Mouse (Mus musculus): Measurements from ENCODE around the gene Eif4b. TPM values are rescaled to one million over a fixed set of nuclear protein-coding genes. Genes with fewer than 3 reads are reported as not detected.
A peak's percentile ranks its signal among the peaks of the same experiment; 100 is the strongest.

The Eif4b gene
- polyA plus RNA-seq, 1 experiment from 2014 or later: 77.6 TPM

GRCm38 (mm10) chr15:102103947-102104555, 30.5 kb downstream of the Eif4b start:
- peaks cover 18% of the 10 kb centered on the region for H3K27me3 ChIP-seq (ENCODE audit: control insufficient read depth, insufficient read depth, low read length)
- H3K36me3 ChIP-seq (ENCODE audit: control insufficient read depth, insufficient read depth, low read length): no peaks in the 10 kb centered on the region
- no peaks in the 10 kb centered on the region for H3K9me3 ChIP-seq (ENCODE audit: control insufficient read depth, low read length)
- H3K4me1 ChIP-seq (ENCODE audit: control insufficient read depth, insufficient read depth, low read length): peaks cover 11% of the 10 kb centered on the region
- H3K4me3 ChIP-seq (ENCODE audit: low read depth, low read length): no peak overlapping the region; the same call in 1 of the 2 replicates
- no peak for ATAC-seq (ENCODE audit: low read depth)
- H3K27ac ChIP-seq (ENCODE audit: low read depth, low read length): no peak overlapping the region
- H3K4me2 ChIP-seq (ENCODE audit: low read depth, low read length): peak overlapping the region; percentile 27
- H3K9ac ChIP-seq (replicated peaks; ENCODE audit: low read depth, low read length): no peak overlapping the region
- 26% methylated on average over 12 of the region's 12 CpGs for WGBS

GRCm38 (mm10) chr15:102105360-102105759, 31.8 kb downstream of the Eif4b start:
- ATAC-seq (ENCODE audit: low read depth): no peak
- 48% methylated on average over 5 of the region's 5 CpGs for WGBS
- peak overlapping the region; percentile 1; the same call in 1 of the 2 replicates for H3K4me2 ChIP-seq (ENCODE audit: low read depth, low read length)
- no peaks in the 10 kb centered on the region for H3K9me3 ChIP-seq (ENCODE audit: control insufficient read depth, low read length)
- no peak overlapping the region for H3K27ac ChIP-seq (ENCODE audit: low read depth, low read length)
- H3K27me3 ChIP-seq (ENCODE audit: control insufficient read depth, insufficient read depth, low read length): peaks cover 18% of the 10 kb centered on the region
- H3K9ac ChIP-seq (replicated peaks; ENCODE audit: low read depth, low read length): no peak overlapping the region
- no peaks in the 10 kb centered on the region for H3K36me3 ChIP-seq (ENCODE audit: control insufficient read depth, insufficient read depth, low read length)
- H3K4me1 ChIP-seq (ENCODE audit: control insufficient read depth, insufficient read depth, low read length): peaks cover 5% of the 10 kb centered on the region; the same call in 1 of the 2 replicates
- H3K4me3 ChIP-seq (ENCODE audit: low read depth, low read length): no peak overlapping the region

- no peaks in the 10 kb centered on the region for H3K36me3 ChIP-seq (ENCODE audit: control insufficient read depth, insufficient read depth, low read length)
- no peak overlapping the region for H3K9ac ChIP-seq (replicated peaks; ENCODE audit: low read depth, low read length)
- H3K27me3 ChIP-seq (ENCODE audit: control insufficient read depth, insufficient read depth, low read length): peaks cover 18% of the 10 kb centered on the region
- peaks cover 3% of the 10 kb centered on the region; the same call in 1 of the 2 replicates for H3K4me1 ChIP-seq (ENCODE audit: control insufficient read depth, insufficient read depth, low read length)
- H3K27ac ChIP-seq (ENCODE audit: low read depth, low read length): no peak overlapping the region
- WGBS: 29% methylated on average over 18 of the region's 18 CpGs
- no peaks in the 10 kb centered on the region for H3K9me3 ChIP-seq (ENCODE audit: control insufficient read depth, low read length)
- no peak overlapping the region; the same call in 1 of the 2 replicates for H3K4me3 ChIP-seq (ENCODE audit: low read depth, low read length)
- ATAC-seq (ENCODE audit: low read depth): no peak
- H3K4me2 ChIP-seq (ENCODE audit: low read depth, low read length): peak overlapping the region; percentile 41
Observed at GRCm38 (mm10) chr15:102105764-102106730, 32.5 kb downstream of the Eif4b start.

- Histone ChIP-seq H3K4me1 (ENCODE audit: control insufficient read depth, insufficient read depth, low read length) (no peaks in the 10 kb centered on the region; the same call in 1 of the 2 replicates), H3K4me3 (ENCODE audit: low read depth, low read length) (peak overlapping the region; percentile 24), H3K27me3 (ENCODE audit: control insufficient read depth, insufficient read depth, low read length) (peaks cover 18% of the 10 kb centered on the region), H3K27ac (ENCODE audit: low read depth, low read length) (no peak overlapping the region), H3K9ac (replicated peaks; ENCODE audit: low read depth, low read length) (peak overlapping the region; percentile 12; the same call in 1 of the 2 replicates), H3K4me2 (ENCODE audit: low read depth, low read length) (peak overlapping the region; percentile 41), H3K36me3 (ENCODE audit: control insufficient read depth, insufficient read depth, low read length) (no peaks in the 10 kb centered on the region), H3K9me3 (ENCODE audit: control insufficient read depth, low read length) (no peaks in the 10 kb centered on the region)
- 6% methylated on average over 38 of the region's 38 CpGs for WGBS
- 0 out of 2 replicates have a peak, but pooled peaks have one; percentile 12 for ATAC-seq (ENCODE audit: low read depth)
Observed at GRCm38 (mm10) chr15:102106754-102107456, 33.3 kb downstream of the Eif4b start.

- no peak overlapping the region; the same call in 1 of the 2 replicates for H3K4me3 ChIP-seq (ENCODE audit: low read depth, low read length)
- H3K9ac ChIP-seq (replicated peaks; ENCODE audit: low read depth, low read length): no peak overlapping the region
- 36% methylated on average over 13 of the region's 13 CpGs for WGBS
- no peaks in the 10 kb centered on the region for H3K36me3 ChIP-seq (ENCODE audit: control insufficient read depth, insufficient read depth, low read length)
- no peaks in the 10 kb centered on the region for H3K9me3 ChIP-seq (ENCODE audit: control insufficient read depth, low read length)
- H3K27me3 ChIP-seq (ENCODE audit: control insufficient read depth, insufficient read depth, low read length): peaks cover 18% of the 10 kb centered on the region
- no peak overlapping the region for H3K27ac ChIP-seq (ENCODE audit: low read depth, low read length)
- H3K4me2 ChIP-seq (ENCODE audit: low read depth, low read length): no peak overlapping the region
- ATAC-seq (ENCODE audit: low read depth): no peak
- H3K4me1 ChIP-seq (ENCODE audit: control insufficient read depth, insufficient read depth, low read length): no peaks in the 10 kb centered on the region
Observed at GRCm38 (mm10) chr15:102107689-102108573, 34.4 kb downstream of the Eif4b start.

GRCm38 (mm10) chr15:102108651-102109525, 35.3 kb downstream of the Eif4b start:
- Histone ChIP-seq H3K27ac (ENCODE audit: low read depth, low read length) (no peak overlapping the region), H3K4me1 (ENCODE audit: control insufficient read depth, insufficient read depth, low read length) (no peaks in the 10 kb centered on the region), H3K4me2 (ENCODE audit: low read depth, low read length) (no peak overlapping the region), H3K9ac (replicated peaks; ENCODE audit: low read depth, low read length) (0 out of 2 replicates have a peak overlapping the region, but pooled peaks have one; percentile 25), H3K27me3 (ENCODE audit: control insufficient read depth, insufficient read depth, low read length) (peaks cover 18% of the 10 kb centered on the region), H3K9me3 (ENCODE audit: control insufficient read depth, low read length) (no peaks in the 10 kb centered on the region), H3K36me3 (ENCODE audit: control insufficient read depth, insufficient read depth, low read length) (no peaks in the 10 kb centered on the region), H3K4me3 (ENCODE audit: low read depth, low read length) (no peak overlapping the region)
- 52% methylated on average over 18 of the region's 18 CpGs for WGBS
- ATAC-seq (ENCODE audit: low read depth): no peak

GRCm38 (mm10) chr15:102110271-102110670, 36.7 kb downstream of the Eif4b start:
- no peak overlapping the region for H3K9ac ChIP-seq (replicated peaks; ENCODE audit: low read depth, low read length)
- H3K4me3 ChIP-seq (ENCODE audit: low read depth, low read length): no peak overlapping the region
- H3K36me3 ChIP-seq (ENCODE audit: control insufficient read depth, insufficient read depth, low read length): no peaks in the 10 kb centered on the region
- no peak overlapping the region for H3K4me2 ChIP-seq (ENCODE audit: low read depth, low read length)
- H3K9me3 ChIP-seq (ENCODE audit: control insufficient read depth, low read length): no peaks in the 10 kb centered on the region
- 94% methylated on average over 7 of the region's 7 CpGs for WGBS
- ATAC-seq (ENCODE audit: low read depth): no peak
- H3K27me3 ChIP-seq (ENCODE audit: control insufficient read depth, insufficient read depth, low read length): peaks cover 18% of the 10 kb centered on the region
- H3K27ac ChIP-seq (ENCODE audit: low read depth, low read length): no peak overlapping the region
- no peaks in the 10 kb centered on the region for H3K4me1 ChIP-seq (ENCODE audit: control insufficient read depth, insufficient read depth, low read length)

All from neural tube, embryonic 14.5 days (tissue).